Mouse (Mus musculus) myocyte (in vitro differentiated cells): ENCODE measurements around the gene Aarsd1.

Experiments used
- E2F4 ChIP-seq: IDR thresholded peaks from one replicate; pipeline ENCODE4 v1.6.1; 2011; ENCODE audit warnings: mild to moderate bottlenecking, control low read depth, moderate library complexity; ENCODE audit not compliant: insufficient read depth
- MAX ChIP-seq: IDR thresholded peaks from one replicate; pipeline ENCODE4 v1.6.1; 2011; ENCODE audit warnings: low read depth, mild to moderate bottlenecking, control low read depth
- MYOD1 ChIP-seq, 3 experiments: IDR thresholded peaks; one replicate each; pipeline ENCODE4 v1.6.1; 2011; ENCODE audit warnings: control low read depth in 2 of 3, low read depth in 2 of 3, mild to moderate bottlenecking in 2 of 3, moderate library complexity in 1 of 3; ENCODE audit not compliant: insufficient read length in 2 of 3, control insufficient read depth in 1 of 3
- POLR2A ChIP-seq: IDR thresholded peaks from one replicate; pipeline ENCODE4 v1.6.1; 2011; ENCODE audit warnings: low read depth, mild to moderate bottlenecking, control low read depth, moderate library complexity; ENCODE audit not compliant: insufficient read length

DNA sequence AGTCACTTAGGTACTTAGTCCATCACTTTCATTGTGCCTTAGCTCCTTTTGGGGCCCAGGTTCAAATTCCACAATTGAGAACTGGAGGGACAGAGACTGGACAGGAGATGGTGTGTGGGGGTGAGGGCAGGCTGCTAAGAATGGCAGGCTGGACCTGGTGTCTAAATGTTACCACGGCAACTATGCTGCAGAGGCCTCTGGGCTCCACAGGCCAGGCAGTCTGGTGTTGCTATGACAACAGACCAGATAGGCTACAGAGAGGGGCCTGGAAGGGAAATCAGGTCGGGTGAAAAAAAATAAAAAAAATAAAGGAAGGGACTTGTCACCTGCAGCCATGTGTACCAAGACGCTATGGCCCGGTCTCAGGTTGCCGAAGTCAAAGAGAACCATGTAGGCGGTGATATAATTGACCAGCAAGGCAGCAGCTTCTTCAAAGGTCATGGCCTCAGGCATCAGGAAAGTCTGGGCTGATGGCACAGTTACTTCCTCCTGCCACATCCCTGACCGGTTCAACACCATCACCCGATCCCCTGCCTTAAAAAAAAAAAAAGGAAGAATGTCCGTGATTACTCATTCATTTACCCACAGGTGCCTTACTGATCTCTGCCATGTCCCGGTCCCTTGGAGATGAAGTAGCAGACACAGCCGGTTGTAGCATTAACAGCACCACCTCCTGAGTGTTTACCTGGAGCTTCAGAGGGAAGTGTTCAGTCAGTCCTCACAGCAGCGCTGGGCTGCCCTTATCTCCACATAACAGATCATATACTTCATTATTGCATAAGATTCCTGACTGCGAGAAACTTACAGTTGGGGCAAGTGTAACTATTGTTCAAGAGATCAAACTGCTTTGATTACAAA, 45.4 kb upstream of the Aarsd1 start:
- no peak for TF ChIP-seq POLR2A
- TF ChIP-seq MAX, result no peak
- no peak for TF ChIP-seq MYOD1 (IDR thresholded peaks at IDR 0.05; ENCODE audit: control insufficient read depth in 1 of 3, insufficient read length in 2 of 3, low read depth in 2 of 3)
- no peak for TF ChIP-seq E2F4
